Mouse (Mus musculus): ENCODE results near the gene Gm11437. TPM values are rescaled to one million over a fixed set of nuclear protein-coding genes. Genes with fewer than 3 reads are reported as not detected.

The Gm11437 gene
- polyA plus RNA-seq, 1 experiment from 2014 or later, result not detected

GRCm38 (mm10) chr11:84117431-84117830 is 49.8 kb downstream of the Gm11437 start:
- Histone ChIP-seq H3K4me1 (replicated peaks; ENCODE audit: control insufficient read depth, insufficient read depth) (0 out of 2 replicates have a peak, but pooled peaks cover 3% of the 10 kb centered on the region), H3K9ac (ENCODE audit: low read length) (no peak overlapping the region), H3K4me2 (replicated peaks; ENCODE audit: low read depth) (no peak overlapping the region), H3K27me3 (ENCODE audit: control insufficient read depth, insufficient read depth, low read length) (no peaks in the 10 kb centered on the region), H3K4me3 (ENCODE audit: low read depth, low read length) (no peak overlapping the region), H3K36me3 (ENCODE audit: control insufficient read depth, insufficient read depth, low read length) (peaks cover 15% of the 10 kb centered on the region), H3K27ac (replicated peaks) (no peak overlapping the region), H3K9me3 (ENCODE audit: control insufficient read depth, low read length) (no peaks in the 10 kb centered on the region)
- DNase-seq (ENCODE audit: low spot score) (no peak), ATAC-seq (ENCODE audit: low FRiP score, low TSS enrichment) (no peak)
- TF ChIP-seq EP300 (optimal IDR thresholded peaks at IDR 0.05) (no peak), CTCF (IDR thresholded peaks at IDR 0.05; ENCODE audit: low read depth) (no peak)
- 83% methylated on average over 4 of the region's 4 CpGs for WGBS

DNA sequence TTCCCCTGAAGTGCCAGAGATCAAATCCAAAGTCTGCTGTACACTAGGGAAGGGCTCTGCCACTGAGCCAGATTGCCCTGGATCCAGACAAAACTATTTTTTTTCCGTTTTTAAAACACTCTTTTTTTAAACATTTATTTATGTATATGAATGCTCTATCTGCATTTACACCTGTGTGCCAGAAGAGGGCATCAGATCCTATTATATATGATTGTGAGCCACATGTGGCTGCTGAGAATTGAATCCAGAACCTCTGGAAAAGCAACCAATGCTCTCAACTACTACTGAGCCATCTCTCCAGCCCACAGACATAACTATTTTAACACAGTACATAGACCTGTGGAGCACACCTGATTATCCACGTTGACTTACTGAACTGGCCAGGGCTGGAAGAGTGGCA is 51.1 kb downstream of the Gm11437 start:
- ATAC-seq (ENCODE audit: low FRiP score, low TSS enrichment) (no peak), DNase-seq (ENCODE audit: low spot score) (no peak)
- H3K9ac ChIP-seq (ENCODE audit: low read length), result no peak overlapping the region
- 0 out of 2 replicates have a peak, but pooled peaks cover 1% of the 10 kb centered on the region for H3K4me1 ChIP-seq (replicated peaks; ENCODE audit: control insufficient read depth, insufficient read depth)
- TF ChIP-seq EP300 (optimal IDR thresholded peaks at IDR 0.05) (no peak), CTCF (IDR thresholded peaks at IDR 0.05; ENCODE audit: low read depth) (peak; percentile 56)
- H3K4me2 ChIP-seq (replicated peaks; ENCODE audit: low read depth), result no peak overlapping the region
- no peak overlapping the region for H3K4me3 ChIP-seq (ENCODE audit: low read depth, low read length)
- no peak overlapping the region for H3K27ac ChIP-seq (replicated peaks)
- WGBS, result 58% methylated on average over 2 of the region's 2 CpGs
- H3K27me3 ChIP-seq (ENCODE audit: control insufficient read depth, insufficient read depth, low read length), result no peaks in the 10 kb centered on the region
- H3K9me3 ChIP-seq (ENCODE audit: control insufficient read depth, low read length), result no peaks in the 10 kb centered on the region
- peaks cover 15% of the 10 kb centered on the region for H3K36me3 ChIP-seq (ENCODE audit: control insufficient read depth, insufficient read depth, low read length)

GRCm38 (mm10) chr11:84115646-84116045 is 51.6 kb downstream of the Gm11437 start:
- DNase-seq (ENCODE audit: low spot score) (no peak), ATAC-seq (ENCODE audit: low FRiP score, low TSS enrichment) (no peak)
- Histone ChIP-seq H3K36me3 (ENCODE audit: control insufficient read depth, insufficient read depth, low read length) (peaks cover 12% of the 10 kb centered on the region), H3K4me2 (replicated peaks; ENCODE audit: low read depth) (no peak overlapping the region), H3K9me3 (ENCODE audit: control insufficient read depth, low read length) (no peaks in the 10 kb centered on the region), H3K27me3 (ENCODE audit: control insufficient read depth, insufficient read depth, low read length) (no peaks in the 10 kb centered on the region), H3K4me1 (replicated peaks; ENCODE audit: control insufficient read depth, insufficient read depth) (no peaks in the 10 kb centered on the region), H3K4me3 (ENCODE audit: low read depth, low read length) (no peak overlapping the region), H3K9ac (ENCODE audit: low read length) (no peak overlapping the region), H3K27ac (replicated peaks) (no peak overlapping the region)
- TF ChIP-seq EP300 (optimal IDR thresholded peaks at IDR 0.05) (no peak), CTCF (IDR thresholded peaks at IDR 0.05; ENCODE audit: low read depth) (no peak)
- 67% methylated on average over 9 of the region's 9 CpGs for WGBS

- Histone ChIP-seq H3K27me3 (ENCODE audit: control insufficient read depth, insufficient read depth, low read length) (no peaks in the 10 kb centered on the region), H3K36me3 (ENCODE audit: control insufficient read depth, insufficient read depth, low read length) (peaks cover 11% of the 10 kb centered on the region)
- WGBS, result 92% methylated on average over 5 of the region's 5 CpGs
These were observed 53.7 kb downstream of the Gm11437 start for GRCm38 (mm10) chr11:84113623-84114022.

GRCm38 (mm10) chr11:84107137-84107536 is 60.1 kb downstream of the Gm11437 start:
- Histone ChIP-seq H3K27ac (replicated peaks) (no peak overlapping the region), H3K36me3 (ENCODE audit: control insufficient read depth, insufficient read depth, low read length) (peaks cover 27% of the 10 kb centered on the region), H3K4me2 (replicated peaks; ENCODE audit: low read depth) (no peak overlapping the region), H3K9ac (ENCODE audit: low read length) (no peak overlapping the region), H3K27me3 (ENCODE audit: control insufficient read depth, insufficient read depth, low read length) (no peaks in the 10 kb centered on the region), H3K4me3 (ENCODE audit: low read depth, low read length) (no peak overlapping the region), H3K9me3 (ENCODE audit: control insufficient read depth, low read length) (no peaks in the 10 kb centered on the region), H3K4me1 (replicated peaks; ENCODE audit: control insufficient read depth, insufficient read depth) (no peaks in the 10 kb centered on the region)
- TF ChIP-seq CTCF (IDR thresholded peaks at IDR 0.05; ENCODE audit: low read depth) (no peak), EP300 (optimal IDR thresholded peaks at IDR 0.05) (no peak)
- ATAC-seq (ENCODE audit: low FRiP score, low TSS enrichment), result no peak
- 65% methylated on average over 2 of the region's 2 CpGs for WGBS
- no peak for DNase-seq (ENCODE audit: low spot score)

More at GRCm38 (mm10) chr11:84113623-84114022, 53.7 kb downstream of the Gm11437 start:
- Histone ChIP-seq H3K27ac (replicated peaks) (no peak overlapping the region), H3K4me1 (replicated peaks; ENCODE audit: control insufficient read depth, insufficient read depth) (no peaks in the 10 kb centered on the region), H3K4me3 (ENCODE audit: low read depth, low read length) (no peak overlapping the region), H3K4me2 (replicated peaks; ENCODE audit: low read depth) (no peak overlapping the region), H3K9ac (ENCODE audit: low read length) (no peak overlapping the region), H3K9me3 (ENCODE audit: control insufficient read depth, low read length) (no peaks in the 10 kb centered on the region)
- ATAC-seq (ENCODE audit: low FRiP score, low TSS enrichment), result no peak
- TF ChIP-seq CTCF (IDR thresholded peaks at IDR 0.05; ENCODE audit: low read depth), result no peak
- TF ChIP-seq EP300 (optimal IDR thresholded peaks at IDR 0.05), result no peak
- DNase-seq (ENCODE audit: low spot score), result no peak

GRCm38 (mm10) chr11:84104036-84104435 is 63.2 kb downstream of the Gm11437 start:
- H3K4me3 ChIP-seq (ENCODE audit: low read depth, low read length), result no peak overlapping the region
- TF ChIP-seq EP300 (optimal IDR thresholded peaks at IDR 0.05) (no peak), CTCF (IDR thresholded peaks at IDR 0.05; ENCODE audit: low read depth) (no peak)
- H3K27ac ChIP-seq (replicated peaks), result no peak overlapping the region
- H3K4me2 ChIP-seq (replicated peaks; ENCODE audit: low read depth), result no peak overlapping the region
- no peaks in the 10 kb centered on the region for H3K9me3 ChIP-seq (ENCODE audit: control insufficient read depth, low read length)
- H3K36me3 ChIP-seq (ENCODE audit: control insufficient read depth, insufficient read depth, low read length), result peaks cover 24% of the 10 kb centered on the region
- DNase-seq (ENCODE audit: low spot score), result no peak
- no peaks in the 10 kb centered on the region for H3K4me1 ChIP-seq (replicated peaks; ENCODE audit: control insufficient read depth, insufficient read depth)
- no peak overlapping the region for H3K9ac ChIP-seq (ENCODE audit: low read length)
- no peaks in the 10 kb centered on the region for H3K27me3 ChIP-seq (ENCODE audit: control insufficient read depth, insufficient read depth, low read length)
- no peak for ATAC-seq (ENCODE audit: low FRiP score, low TSS enrichment)
- 88% methylated on average over 6 of the region's 6 CpGs for WGBS
